Comparison of ENCODE assay signal across 9 mouse cellular contexts in genomic region chr17:28510445-28511342, GRCm38 (mm10). TPM values are rescaled to one million over a fixed set of nuclear protein-coding genes. Genes with fewer than 3 reads are reported as not detected.
DNase-seq lines count a peak whose midpoint lies in the region; ATAC-seq lines count a peak whose summit lies in the region.
"Had no signal": no experiment of that assay in that cellular context is flagged by ENCODE, and none has a peak within 500 bp of the region (broad histone marks: within the 10 kb centered on the region; RNA-seq: fewer than 3 reads in every experiment).

No protein-coding gene starts in this region.

- peak overlapping the region; percentile 59 for H3K9ac ChIP-seq in kidney, embryonic 16.5 days (replicated peaks; ENCODE audit: low read length)
- H3K9ac ChIP-seq in midbrain, embryonic 12.5 days (replicated peaks) = peak overlapping the region; percentile 28; the same call in 1 of the 2 replicates

- peaks cover 52% of the 10 kb centered on the region for H3K4me1 ChIP-seq in kidney, embryonic 16.5 days (ENCODE audit: insufficient read depth, low read length)
- peaks cover 24% of the 10 kb centered on the region for H3K4me1 ChIP-seq in midbrain, embryonic 12.5 days

- H3K36me3 ChIP-seq in kidney, embryonic 16.5 days (ENCODE audit: insufficient read depth, low read length) = no peaks in the 10 kb centered on the region
- H3K36me3 ChIP-seq in midbrain, embryonic 12.5 days = no peaks in the 10 kb centered on the region

- H3K4me2 ChIP-seq in kidney, embryonic 16.5 days (replicated peaks; ENCODE audit: low read depth, low read length) = peak overlapping the region; percentile 50
- H3K4me2 ChIP-seq in midbrain, embryonic 12.5 days (replicated peaks) = peak overlapping the region; percentile 40

- intact Hi-C loops in gastrocnemius, postnatal 14 days (cut with DNase I; ENCODE audit: low total_unique reads) = no loop called here

- ATAC-seq in kidney, embryonic 16.5 days (ENCODE audit: low FRiP score, low TSS enrichment) = no peak
- no peak for ATAC-seq in midbrain, embryonic 12.5 days (ENCODE audit: low FRiP score, low read depth)

- H3K9me3 ChIP-seq in kidney, embryonic 16.5 days (ENCODE audit: low read length) = no peaks in the 10 kb centered on the region
- no peaks in the 10 kb centered on the region for H3K9me3 ChIP-seq in midbrain, embryonic 12.5 days

- H3K4me3 ChIP-seq in kidney, embryonic 16.5 days (ENCODE audit: low read length) = peak overlapping the region; percentile 28
- 0 out of 2 replicates have a peak overlapping the region, but pooled peaks have one; percentile 9 for H3K4me3 ChIP-seq in midbrain, embryonic 12.5 days

- WGBS in kidney, embryonic 16.5 days = 4% methylated on average over 28 of the region's 28 CpGs
- 4% methylated on average over 28 of the region's 28 CpGs for WGBS in midbrain, embryonic 12.5 days

- no peaks in the 10 kb centered on the region for H3K27me3 ChIP-seq in kidney, embryonic 16.5 days (ENCODE audit: insufficient read depth, low read length)
- peaks cover 30% of the 10 kb centered on the region for H3K27me3 ChIP-seq in midbrain, embryonic 12.5 days

- 0 out of 2 replicates have a peak overlapping the region, but pooled peaks have one; percentile 49 for H3K27ac ChIP-seq in kidney, embryonic 16.5 days (ENCODE audit: low read length)
- no peak overlapping the region for H3K27ac ChIP-seq in midbrain, embryonic 12.5 days (replicated peaks)

- peak; percentile 27 for DNase-seq in kidney, adult 18-20 months
- no peak for DNase-seq in kidney, adult 8-10 months
- DNase-seq in heart, adult 8-10 months (ENCODE audit: low spot score) = peak; percentile 59
- no peak for DNase-seq in layer of hippocampus, adult 18-20 months (ENCODE audit: low spot score in 2 of 2)
- DNase-seq in gastrocnemius, postnatal 14 days = no peak
- DNase-seq in right cerebral cortex, postnatal 25 days = no peak

RNA-seq across cellular contexts. Expression of gene Fkbp5, which starts 6.6 kb away (rescaled TPM):
- 10 to 100 TPM; 31.0 to 46.7 (median 38.3) TPM for total RNA-seq in heart, adult 8-10 months (2022)
- 35.5 and 36.0 TPM in 2 replicates for polyA plus RNA-seq in kidney, embryonic 16.5 days (2015; fragmentation: Nextera tagmentation; extraction: Ambion mirVana)
- polyA plus RNA-seq in midbrain, embryonic 12.5 days (2016; fragmentation: Nextera tagmentation; extraction: Ambion mirVana) = 32.7 and 38.2 TPM in 2 replicates
- 10 to 100 TPM; 81.9 to 84.3 TPM for total RNA-seq in layer of hippocampus, adult 18-20 months (2021)
- 100 to 1,000 TPM in 1 of 2 experiments, 1 to 10 TPM in 1; 9.2 to 104 TPM for total RNA-seq in gastrocnemius, postnatal 14 days (2021)

RNA-seq across cellular contexts. Expression of gene Armc12, which starts 19.9 kb away (rescaled TPM):
- not detected for total RNA-seq in heart, adult 8-10 months (2022)
- not detected in 2 replicates for polyA plus RNA-seq in kidney, embryonic 16.5 days (2015; fragmentation: Nextera tagmentation; extraction: Ambion mirVana)
- not detected in 2 replicates for polyA plus RNA-seq in midbrain, embryonic 12.5 days (2016; fragmentation: Nextera tagmentation; extraction: Ambion mirVana)
- not detected for total RNA-seq in layer of hippocampus, adult 18-20 months (2021)
- not detected for total RNA-seq in gastrocnemius, postnatal 14 days (2021)
- total RNA-seq: heart, postnatal 14 days had no signal

RNA-seq across cellular contexts. Expression of gene Clpsl2, which starts 38.5 kb away (rescaled TPM):
- total RNA-seq in heart, adult 8-10 months (2022) = not detected
- not detected in 2 replicates for polyA plus RNA-seq in kidney, embryonic 16.5 days (2015; fragmentation: Nextera tagmentation; extraction: Ambion mirVana)
- polyA plus RNA-seq in midbrain, embryonic 12.5 days (2016; fragmentation: Nextera tagmentation; extraction: Ambion mirVana) = not detected in 2 replicates
- not detected for total RNA-seq in layer of hippocampus, adult 18-20 months (2021)
- not detected for total RNA-seq in gastrocnemius, postnatal 14 days (2021)
- total RNA-seq: heart, postnatal 14 days had no signal

RNA-seq across cellular contexts. Expression of gene Clps, which starts 49.9 kb away (rescaled TPM):
- not detected for total RNA-seq in heart, adult 8-10 months (2022)
- not detected in 2 replicates for polyA plus RNA-seq in kidney, embryonic 16.5 days (2015; fragmentation: Nextera tagmentation; extraction: Ambion mirVana)
- not detected in 2 replicates for polyA plus RNA-seq in midbrain, embryonic 12.5 days (2016; fragmentation: Nextera tagmentation; extraction: Ambion mirVana)
- total RNA-seq in layer of hippocampus, adult 18-20 months (2021) = not detected
- not detected for total RNA-seq in gastrocnemius, postnatal 14 days (2021)
- total RNA-seq: heart, postnatal 14 days had no signal

Comparison
In these comparisons a context has a peak if more than half of its experiments do, and no peak if none do; other contexts are left out.
1. DNase-seq: peak in kidney, adult 18-20 months (single experiment) and heart, adult 8-10 months (single experiment); none in kidney, adult 8-10 months (0 of 2), layer of hippocampus, adult 18-20 months (0 of 2), gastrocnemius, postnatal 14 days (single experiment) and right cerebral cortex, postnatal 25 days (single experiment).